Mouse (Mus musculus) bone marrow macrophage, adult 2 months (primary cell): ENCODE data around the gene Bola3.

Source experiments
- CTCF ChIP-seq: IDR thresholded peaks from 2 replicates; pipeline ENCODE4 v1.5.1; 2012; ENCODE audit warnings: low read depth, mild to moderate bottlenecking, low read length, moderate library complexity
- POLR2A ChIP-seq: IDR thresholded peaks from 2 replicates; pipeline ENCODE4 v1.6.1; 2012; ENCODE audit warnings: mild to moderate bottlenecking, low read depth, low read length, borderline replicate concordance

GRCm38 (mm10) chr6:83311206-83311605, 37.7 kb upstream of the Bola3 start:
- TF ChIP-seq POLR2A, result no peak
- no peak for TF ChIP-seq CTCF
